Mouse (Mus musculus): Measurements from ENCODE around the gene Ccm2. TPM values are rescaled to one million over a fixed set of nuclear protein-coding genes. Genes with fewer than 3 reads are reported as not detected.
A peak's percentile ranks its signal among the peaks of the same experiment; 100 is the strongest.

The Ccm2 gene
- total RNA-seq, 2 experiments from 2014 or later: 46.4 to 47.5 TPM

GRCm38 (mm10) chr11:6581560-6581959 lies 34.9 kb downstream of the Ccm2 start:
- DNase-seq: no peak

- DNase-seq: no peak
Measured at GRCm38 (mm10) chr11:6585748-6586147, 39.1 kb downstream of the Ccm2 start.

DNA sequence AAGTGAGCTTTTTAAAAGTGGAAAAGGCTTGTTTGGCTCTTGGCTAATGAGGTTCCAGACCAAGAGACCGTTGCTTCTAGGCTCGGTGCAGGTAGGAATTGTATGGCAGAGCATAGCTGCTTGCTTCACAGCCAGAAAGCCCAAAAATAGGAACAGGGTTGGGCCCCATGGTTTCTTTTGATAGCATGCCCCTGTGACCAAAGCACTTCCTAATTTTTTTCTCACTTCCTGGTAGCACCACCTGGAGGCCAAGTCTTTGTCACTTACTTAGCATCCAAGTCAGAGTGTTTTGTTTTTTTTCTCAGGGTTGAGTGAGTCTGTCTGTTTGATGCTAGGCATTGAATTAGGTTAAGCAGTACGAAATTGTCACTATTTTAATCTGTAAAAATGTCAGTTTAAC lies 40.0 kb downstream of the Ccm2 start:
- DNase-seq: no peak

GRCm38 (mm10) chr11:6587249-6587940 lies 40.7 kb downstream of the Ccm2 start:
- no peak for DNase-seq

DNA sequence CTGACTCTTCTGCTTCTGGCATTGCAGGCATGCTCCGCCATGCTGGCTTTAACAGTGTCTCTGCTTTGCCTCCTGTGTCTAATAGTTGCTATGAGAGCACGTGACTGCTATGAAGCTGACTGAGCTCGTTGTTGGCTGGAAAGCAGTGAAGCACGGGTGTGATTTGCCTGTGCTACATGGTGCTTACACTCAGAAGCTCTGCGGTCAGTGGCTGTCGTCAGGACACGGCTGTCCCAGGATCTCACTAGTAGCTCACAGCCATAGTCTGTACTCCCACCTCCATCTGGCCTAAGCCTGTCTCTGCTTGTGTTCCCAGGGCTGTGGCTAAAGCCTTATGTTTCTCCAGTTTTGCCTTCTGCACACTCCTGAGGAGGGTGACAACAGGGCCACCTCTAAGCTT lies 41.6 kb downstream of the Ccm2 start:
- DNase-seq: no peak

DNA sequence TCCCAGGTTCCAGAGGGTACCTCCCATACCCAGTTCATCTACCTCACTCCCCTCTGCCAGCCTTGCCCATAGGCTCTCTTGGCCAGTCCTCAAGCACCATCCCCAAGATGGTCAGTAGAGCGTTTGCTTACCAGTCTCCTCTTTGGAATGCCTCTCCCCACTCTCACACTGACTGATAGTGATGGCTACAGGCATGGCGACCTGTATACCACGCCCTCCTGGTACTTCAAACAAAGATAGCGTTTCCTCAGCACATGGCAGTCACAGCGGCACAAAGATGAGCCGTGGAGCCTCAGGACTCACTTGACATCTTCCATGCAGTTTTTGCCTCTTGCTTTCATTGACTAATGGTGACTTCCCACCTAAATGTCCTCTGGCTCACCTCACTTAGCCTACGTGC lies 43.2 kb downstream of the Ccm2 start:
- DNase-seq: no peak

GRCm38 (mm10) chr11:6590933-6591675 lies 44.4 kb downstream of the Ccm2 start:
- no peak for DNase-seq

- DNase-seq: no peak
Measured at GRCm38 (mm10) chr11:6593406-6593805, 46.7 kb downstream of the Ccm2 start.

- DNase-seq: no peak
Measured at GRCm38 (mm10) chr11:6594845-6595244, 48.2 kb downstream of the Ccm2 start.

DNA sequence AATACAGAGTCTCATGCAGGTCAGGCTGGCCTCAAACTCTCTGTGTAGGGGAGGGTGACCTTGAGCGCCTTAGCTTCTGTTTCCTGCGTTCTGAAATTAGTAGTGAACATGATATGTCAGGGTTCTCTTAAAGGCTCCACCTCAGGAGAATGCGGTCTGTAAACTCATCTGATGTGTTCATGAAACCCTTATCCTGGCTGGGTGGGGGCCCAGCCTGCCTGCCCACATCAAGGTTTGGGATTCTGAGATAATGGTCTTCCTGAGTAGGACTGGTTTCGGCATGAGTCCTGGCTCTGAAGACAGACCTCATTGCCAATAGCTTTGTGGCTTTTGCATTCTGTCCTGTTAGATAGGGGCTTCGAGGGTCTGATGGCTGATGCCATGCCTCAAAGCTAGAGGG lies 48.7 kb downstream of the Ccm2 start:
- DNase-seq: no peak

DNA sequence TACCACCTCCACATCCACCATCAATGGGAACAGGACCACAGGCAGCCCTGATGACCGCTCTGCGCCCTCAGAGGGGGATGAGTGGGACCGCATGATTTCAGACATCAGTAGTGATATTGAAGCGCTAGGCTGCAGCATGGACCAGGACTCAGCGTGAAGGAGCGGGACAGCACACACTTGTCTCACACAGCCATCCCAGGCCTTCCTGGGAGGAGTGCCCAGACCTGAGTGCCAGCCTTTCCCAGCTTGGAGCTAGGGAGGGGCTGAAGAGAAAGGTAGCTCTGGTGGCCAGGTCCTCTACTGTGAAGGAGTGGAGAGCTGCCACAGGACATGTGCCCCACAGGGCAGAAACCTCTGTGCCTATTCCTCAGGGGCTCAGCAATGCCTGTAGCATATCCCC lies 49.5 kb downstream of the Ccm2 start:
- DNase-seq: no peak

DNA sequence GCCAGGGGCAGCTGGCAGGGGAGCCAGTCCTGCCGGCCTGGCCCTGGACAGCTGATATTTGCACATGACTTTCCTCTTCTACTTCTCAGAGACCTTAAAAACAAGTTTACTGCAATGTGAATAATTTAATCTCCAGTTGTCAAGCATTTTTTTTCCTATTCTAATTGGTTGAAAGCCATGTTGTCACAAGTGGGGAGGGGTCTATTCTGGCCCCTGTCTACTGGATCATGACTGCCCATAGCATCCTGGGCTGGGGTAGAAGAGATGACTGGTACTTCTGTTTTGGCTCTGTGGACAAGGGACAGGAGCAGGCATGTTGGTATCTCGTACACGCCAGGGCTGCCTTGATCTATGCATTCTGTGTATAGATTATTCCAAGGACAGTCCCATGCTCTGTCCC lies 49.9 kb downstream of the Ccm2 start:
- no peak for DNase-seq

DNA sequence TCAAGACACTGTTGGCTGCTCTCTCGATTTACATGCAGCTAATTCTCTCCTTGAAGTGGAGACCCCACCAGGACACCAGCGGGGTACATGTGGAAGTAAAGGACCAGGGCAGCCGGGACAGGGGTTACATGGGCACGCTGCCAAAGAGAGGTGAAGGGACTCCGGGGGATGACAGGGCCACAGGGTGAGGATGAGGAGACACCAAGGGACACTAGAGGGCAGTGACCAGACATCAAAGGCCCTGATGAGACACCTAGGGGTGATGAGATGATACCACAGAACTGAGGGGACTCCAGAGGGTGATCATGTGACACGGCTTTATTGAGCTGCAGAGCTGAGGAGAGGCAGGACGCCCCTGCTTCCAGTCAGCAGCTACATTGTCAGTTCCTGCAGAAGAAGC lies 50.8 kb downstream of the Ccm2 start:
- DNase-seq: no peak

GRCm38 (mm10) chr11:6598191-6598889 lies 51.7 kb downstream of the Ccm2 start:
- DNase-seq: no peak

DNA sequence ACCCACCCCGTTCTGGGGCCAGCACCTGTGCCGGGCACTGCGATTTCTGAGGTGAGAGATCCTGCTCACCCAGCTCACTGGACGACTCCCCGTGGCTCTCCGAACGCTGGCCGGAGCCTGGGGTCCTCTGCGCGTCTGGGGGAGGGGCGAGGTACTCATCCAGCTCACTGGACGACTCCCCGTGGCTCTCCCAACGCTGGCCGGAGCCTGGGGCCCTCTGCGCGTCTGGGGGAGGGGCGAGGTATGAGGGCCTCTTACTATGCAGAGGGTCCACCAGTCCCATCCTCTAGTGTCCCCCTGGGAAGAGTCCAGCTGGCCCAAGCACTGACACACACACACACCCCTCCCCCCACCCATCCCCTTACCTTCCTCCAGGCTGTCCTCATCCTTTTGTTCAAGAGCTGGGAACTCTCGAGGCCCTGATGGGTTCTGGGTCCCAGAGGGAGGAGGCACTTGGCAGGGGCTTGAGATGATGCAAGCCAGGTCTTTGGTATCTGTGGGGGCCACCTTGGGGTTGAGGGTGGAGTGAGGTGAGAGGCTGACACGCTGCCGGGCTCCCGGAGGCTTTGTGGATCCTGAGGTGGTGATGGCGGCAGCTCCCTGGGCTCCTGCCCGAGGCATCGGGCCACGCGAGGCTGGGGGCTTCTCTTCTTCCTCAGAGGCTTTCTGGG lies 52.5 kb downstream of the Ccm2 start:
- DNase-seq: no peak

- no peak for DNase-seq
Measured at GRCm38 (mm10) chr11:6599831-6600230, 53.1 kb downstream of the Ccm2 start.

DNA sequence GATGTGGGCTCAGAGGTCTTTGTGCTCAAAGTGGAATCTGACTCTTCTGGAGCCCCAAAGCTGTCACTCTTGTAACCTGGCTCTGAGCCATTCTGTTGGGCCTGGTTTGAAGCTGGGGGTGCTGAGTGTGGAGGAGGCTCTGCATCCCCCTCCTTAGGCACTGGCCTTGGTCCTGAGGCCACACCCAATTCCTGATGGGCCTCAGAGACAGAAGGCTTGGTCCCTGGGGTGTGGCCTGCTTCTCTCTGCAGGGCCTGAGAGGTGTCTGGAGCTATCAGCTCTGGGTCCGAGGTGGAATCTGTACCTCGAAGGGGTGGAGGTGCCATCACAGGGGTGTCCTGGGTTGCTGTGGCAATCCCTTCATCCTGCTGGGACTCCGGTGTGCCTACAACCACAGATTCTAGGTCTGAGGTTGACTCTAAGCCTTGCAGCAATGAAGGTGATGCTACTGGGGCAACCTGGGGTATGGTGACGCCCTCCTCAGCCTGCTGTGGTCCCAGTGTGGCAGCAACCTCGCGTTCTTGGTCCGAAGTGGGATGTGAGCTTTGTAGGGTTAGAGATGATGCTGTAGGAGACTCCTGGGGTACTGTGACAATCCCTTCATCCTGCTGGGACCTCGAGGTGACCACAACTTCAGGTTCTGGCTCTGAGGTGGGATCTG lies 53.7 kb downstream of the Ccm2 start:
- no peak for DNase-seq

DNA sequence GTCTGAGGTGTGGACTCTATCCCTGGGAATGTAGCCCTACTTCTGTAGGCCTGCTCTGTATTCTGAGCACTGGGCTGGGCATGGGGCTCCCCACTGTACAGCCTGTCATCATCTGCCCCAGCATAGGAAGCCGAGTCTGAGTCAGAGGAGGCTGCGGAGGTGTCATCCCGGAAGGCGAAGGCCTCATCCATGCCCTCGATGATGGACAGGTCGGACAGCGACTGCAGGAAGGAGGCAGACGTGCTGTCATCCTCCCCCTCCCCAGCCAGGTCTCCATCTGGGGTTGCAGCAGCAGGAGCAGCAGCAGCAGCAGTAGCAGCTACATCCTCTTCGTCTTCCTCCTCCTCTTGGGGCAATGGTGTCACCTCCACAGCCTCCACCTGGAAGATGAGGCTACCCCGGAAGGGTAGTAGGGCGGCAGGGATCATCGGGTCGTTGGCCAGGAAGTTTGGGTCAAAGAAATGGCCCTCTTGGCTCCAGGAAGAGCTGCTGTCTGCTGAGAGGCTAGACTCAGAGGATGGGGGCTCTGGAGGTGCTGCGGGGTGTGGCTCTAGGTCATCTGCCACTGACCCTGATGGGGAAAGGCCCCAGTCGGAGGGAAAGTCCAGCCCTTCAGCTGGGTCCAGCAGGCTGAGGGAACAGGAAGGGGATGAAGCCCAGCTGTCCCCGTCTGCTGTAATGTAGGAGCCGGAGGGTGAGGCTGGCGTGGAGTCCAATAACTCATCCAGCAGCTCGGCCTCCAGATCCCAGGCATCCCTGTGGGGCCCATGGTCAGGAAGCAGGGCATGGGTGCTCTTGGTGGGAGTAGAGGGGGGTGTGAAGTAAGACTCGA lies 55.2 kb downstream of the Ccm2 start:
- DNase-seq: no peak

- no peak for DNase-seq
Measured at GRCm38 (mm10) chr11:6602662-6603061, 56.0 kb downstream of the Ccm2 start.

- DNase-seq: no peak
Measured at GRCm38 (mm10) chr11:6603224-6603623, 56.5 kb downstream of the Ccm2 start.

DNA sequence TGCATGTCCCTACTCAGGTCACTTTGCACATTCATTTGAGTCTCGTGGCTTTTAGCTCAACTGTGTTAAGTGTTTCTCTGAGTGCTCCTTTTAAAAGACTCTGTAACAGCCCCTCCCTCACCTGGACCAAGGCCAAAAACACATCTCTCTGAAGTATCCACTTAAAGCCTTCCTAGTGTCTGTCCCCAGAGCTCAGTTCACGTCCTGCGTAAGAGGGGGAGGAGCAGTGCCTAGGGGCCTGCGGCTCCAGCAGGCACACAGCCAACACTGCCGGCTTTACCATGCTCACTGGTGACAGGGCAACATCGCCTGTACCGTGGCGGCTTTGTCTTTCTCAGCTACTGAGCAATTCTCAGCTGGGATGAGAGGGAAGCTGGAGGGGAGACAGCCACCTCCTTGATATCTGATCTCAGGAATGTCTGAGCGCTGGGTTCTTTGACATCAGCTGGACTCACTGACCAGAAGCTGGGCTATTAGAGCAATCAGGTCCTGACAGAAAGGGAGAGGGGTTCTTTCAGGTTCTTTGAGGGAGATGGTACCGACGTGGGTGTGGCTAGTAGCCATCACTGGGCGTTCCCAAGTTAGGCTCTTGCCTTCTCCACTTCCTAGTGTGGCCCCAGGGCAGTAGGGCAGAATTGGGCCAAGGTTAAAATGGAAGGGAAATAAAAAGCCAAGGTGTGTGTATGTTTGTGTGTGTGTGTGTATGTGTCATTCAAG lies 57.4 kb downstream of the Ccm2 start:
- peak; percentile 68 for DNase-seq
